Mouse (Mus musculus) heart, adult 9 months (tissue): ENCODE measurements at regions not wholly inside any gene's neighbourhood (a gene's known extent, or its start where the extent isn't known, plus 50 kb on each side); places are given as distances from the start of the nearest gene placed in this dataset.

Experiments
- DNase-seq, 2 experiments: peaks; one replicate each; pipeline ENCODE4 v3.0.0; 2022; ENCODE audit warnings: low spot score in 2 of 2

DNA sequence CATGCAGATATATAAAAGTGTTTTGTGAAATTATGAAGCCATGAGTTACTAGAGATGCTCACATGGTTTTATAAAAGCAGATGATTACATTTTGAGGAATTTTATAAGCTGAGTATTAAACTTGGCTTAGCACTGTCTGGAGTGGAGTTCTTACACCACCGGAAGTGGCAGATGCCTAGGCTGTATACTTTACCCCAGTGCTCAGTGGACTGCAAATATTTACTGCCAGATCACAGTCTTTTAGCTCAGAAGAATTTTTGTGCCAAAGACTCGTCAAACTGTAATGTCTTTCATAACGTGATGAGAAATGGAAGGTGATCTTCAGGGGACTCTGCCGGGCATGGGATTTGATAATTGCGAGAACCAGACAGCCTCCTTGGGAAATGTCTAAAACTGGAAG, 136.1 kb upstream of the 9330182O14Rik start:
- no peak for DNase-seq

GRCm38 (mm10) chr15:40000022-40000421, 134.1 kb upstream of the 9330182O14Rik start:
- DNase-seq, result no peak

- DNase-seq, result no peak
These were observed 129.1 kb upstream of the 9330182O14Rik start for GRCm38 (mm10) chr15:40005096-40005495.

DNA sequence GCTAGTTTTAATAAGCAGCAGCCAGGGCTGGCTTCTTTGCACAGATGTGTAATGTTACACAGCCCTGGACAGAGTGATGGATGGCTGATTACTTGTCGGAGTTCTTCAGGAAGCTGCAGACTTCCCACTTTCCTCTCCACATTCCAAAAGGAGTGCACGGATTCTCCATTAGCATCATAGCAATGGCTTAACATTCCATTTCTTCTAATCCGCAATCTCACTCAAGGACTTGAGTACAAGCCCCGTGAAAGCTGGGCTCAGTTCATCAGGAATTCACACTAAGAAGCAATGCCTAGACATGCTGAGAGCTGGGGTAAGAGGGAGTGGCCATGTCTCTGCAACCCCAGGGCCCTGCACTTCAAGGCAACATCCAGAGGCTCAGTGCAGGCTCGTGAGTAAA, 126.3 kb upstream of the 9330182O14Rik start:
- DNase-seq, result no peak

GRCm38 (mm10) chr15:40013833-40014232, 120.3 kb upstream of the 9330182O14Rik start:
- DNase-seq, result no peak

DNA sequence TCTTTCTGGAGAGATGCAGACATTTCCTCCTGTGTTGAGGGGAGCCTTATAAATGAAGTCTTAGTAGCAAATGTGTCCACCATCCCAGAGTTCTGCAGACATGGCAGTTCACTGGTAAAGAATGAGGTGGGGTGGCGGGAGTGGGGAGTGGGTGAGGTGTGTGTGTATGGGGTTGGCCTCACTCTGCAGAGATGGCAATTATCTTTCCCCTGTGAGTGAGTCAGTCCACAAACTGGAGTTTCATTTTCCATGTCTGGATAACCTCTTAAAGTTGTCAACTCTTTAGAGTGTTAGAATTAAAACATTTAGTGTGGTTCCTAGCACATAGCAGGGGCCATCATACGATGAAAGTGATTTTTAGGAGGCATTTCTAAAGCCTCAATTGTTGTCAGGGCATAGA, 117.1 kb upstream of the 9330182O14Rik start:
- DNase-seq, result no peak

GRCm38 (mm10) chr15:40017597-40017996, 116.6 kb upstream of the 9330182O14Rik start:
- DNase-seq, result no peak

GRCm38 (mm10) chr15:40018047-40018791, 115.9 kb upstream of the 9330182O14Rik start:
- no peak for DNase-seq

- DNase-seq, result no peak
These were observed 115.4 kb upstream of the 9330182O14Rik start for GRCm38 (mm10) chr15:40018792-40019151.

- no peak for DNase-seq
These were observed 114.9 kb upstream of the 9330182O14Rik start for GRCm38 (mm10) chr15:40019226-40019625.

GRCm38 (mm10) chr15:40020097-40020496, 114.1 kb upstream of the 9330182O14Rik start:
- DNase-seq, result no peak

- no peak for DNase-seq
These were observed 113.5 kb upstream of the 9330182O14Rik start for GRCm38 (mm10) chr15:40020646-40021045.

DNA sequence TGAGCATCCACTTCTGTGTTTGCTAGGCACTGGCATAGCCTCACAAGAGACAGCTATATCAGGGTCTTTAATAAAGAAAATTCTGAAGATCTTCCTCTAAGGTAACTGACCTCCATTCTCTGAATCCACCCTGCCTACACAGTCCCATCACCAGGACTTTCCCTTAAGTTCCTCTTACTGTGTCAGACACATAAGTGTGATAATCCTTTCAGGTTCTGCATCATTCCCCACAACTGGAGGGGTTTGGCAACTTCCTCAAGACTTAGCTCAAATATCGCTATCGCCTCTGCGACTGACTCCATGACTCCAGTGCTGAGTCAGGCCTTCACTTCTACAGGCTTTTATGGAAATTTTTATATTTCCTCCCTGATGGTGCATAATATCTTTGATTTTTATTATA, 111.0 kb upstream of the 9330182O14Rik start:
- no peak for DNase-seq

DNA sequence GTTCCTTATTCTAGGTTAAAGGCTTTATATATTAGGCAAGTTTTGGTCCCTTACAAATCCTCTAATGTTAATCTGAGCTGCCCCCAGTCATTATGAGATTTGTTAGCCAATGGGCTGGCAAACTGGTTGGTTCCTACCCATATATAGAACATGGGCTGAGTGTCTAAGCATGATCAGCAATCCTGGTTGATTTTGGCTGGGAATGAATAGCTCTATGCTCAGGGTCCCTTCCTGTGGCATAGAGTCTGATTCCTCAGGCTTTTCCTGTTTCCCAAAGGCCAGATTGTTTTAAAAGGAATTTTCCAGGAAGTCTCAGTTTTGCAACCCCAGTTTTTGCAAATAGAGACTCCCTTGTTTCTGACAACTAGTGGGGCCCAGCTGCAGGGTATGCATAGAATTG, 102.1 kb upstream of the 9330182O14Rik start:
- peak in 1 of 2 experiments; percentile 26 for DNase-seq

- DNase-seq, result no peak
These were observed 98.0 kb upstream of the 9330182O14Rik start for GRCm38 (mm10) chr15:40036181-40036580.

GRCm38 (mm10) chr15:40037266-40037665, 96.9 kb upstream of the 9330182O14Rik start:
- no peak for DNase-seq

GRCm38 (mm10) chr15:40046219-40046618, 87.9 kb upstream of the 9330182O14Rik start:
- DNase-seq, result no peak

GRCm38 (mm10) chr15:40047100-40047499, 87.1 kb upstream of the 9330182O14Rik start:
- DNase-seq, result no peak

DNA sequence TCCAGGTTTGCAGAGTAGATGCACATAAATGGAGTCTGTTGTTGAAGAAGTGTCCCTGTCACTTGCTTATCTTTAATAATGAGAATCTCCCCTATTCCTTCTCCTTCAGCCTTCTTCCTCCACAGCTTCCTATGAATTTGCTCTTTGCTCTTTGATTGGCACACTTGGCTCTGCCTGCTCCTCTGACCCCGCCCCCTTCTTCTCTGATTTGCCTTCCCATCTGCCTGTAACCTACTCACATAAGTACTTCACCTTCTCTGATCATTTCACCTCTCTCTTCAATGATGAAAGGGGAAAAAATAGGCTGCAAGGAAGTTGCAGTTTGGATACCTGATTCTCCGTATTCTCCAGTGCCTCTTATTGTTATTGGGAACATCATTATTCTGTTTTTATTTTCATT, 66.1 kb upstream of the 9330182O14Rik start:
- DNase-seq, result no peak

DNA sequence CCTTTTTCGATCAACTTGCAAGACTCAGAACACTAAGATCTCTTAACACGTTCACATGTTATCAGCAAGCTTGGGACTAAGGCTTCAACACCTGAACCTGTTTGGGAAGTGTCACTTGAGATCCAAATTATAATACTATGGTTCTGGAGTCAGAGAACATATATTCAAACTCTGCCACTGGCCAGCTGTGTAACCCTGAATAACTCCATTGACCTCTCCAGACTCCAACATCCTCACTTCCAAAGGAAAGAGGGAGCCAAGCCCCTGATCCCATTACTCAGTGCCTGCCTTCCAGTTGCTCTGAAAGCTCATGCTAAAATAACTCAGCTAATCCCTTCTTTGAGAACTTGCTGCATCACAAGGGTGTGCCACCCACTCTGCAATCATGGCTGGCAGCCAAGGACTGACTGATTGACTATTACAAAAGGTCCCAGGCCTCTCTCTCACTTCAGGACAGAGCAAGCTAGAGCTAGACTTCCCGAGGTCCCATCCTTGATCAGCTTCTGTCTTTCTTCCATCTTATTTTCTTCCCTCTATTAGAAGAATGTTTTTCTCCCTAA, 58.8 kb upstream of the 9330182O14Rik start:
- DNase-seq, result no peak

- DNase-seq, result no peak
These were observed 54.3 kb upstream of the 9330182O14Rik start for GRCm38 (mm10) chr15:40079872-40080271.
